Mouse (Mus musculus) stomach, embryonic 14.5 days (tissue): ENCODE measurements at regions not wholly inside any gene's neighbourhood (a gene's known extent, or its start where the extent isn't known, plus 50 kb on each side); places are given as distances from the start of the nearest gene placed in this dataset.

Experiments used
- ATAC-seq: fragments of 200-750 bp; cut with Nextera tagmentation; 2 replicates; pipeline ENCODE4 v1.8.0; 2017; ENCODE audit warnings: low read depth, moderate TSS enrichment; ENCODE audit not compliant: insufficient number of reproducible peaks, insufficient read depth, low FRiP score
- H3K27ac ChIP-seq: fragments of 300-500 bp; sonication (generic); 2 replicates; pipeline ENCODE4 v1.5.1; 2014; ENCODE audit warnings: mild to moderate bottlenecking, low read length, moderate library complexity, mixed read lengths
- H3K27me3 ChIP-seq: fragments of 300-500 bp; sonication (generic); 2 replicates; pipeline ENCODE4 v1.6.1; 2014; ENCODE audit warnings: low read length, control low read depth, mixed read lengths; ENCODE audit not compliant: control insufficient read depth, insufficient read depth
- H3K36me3 ChIP-seq: fragments of 300-500 bp; sonication (generic); 2 replicates; pipeline ENCODE4 v1.6.1; 2014; ENCODE audit warnings: mild to moderate bottlenecking, control low read depth, low read length, moderate library complexity, mixed read lengths; ENCODE audit not compliant: control insufficient read depth, insufficient read depth
- H3K4me1 ChIP-seq: fragments of 300-500 bp; sonication (generic); 2 replicates; pipeline ENCODE4 v1.6.1; 2014; ENCODE audit warnings: low read length, control low read depth, mixed read lengths; ENCODE audit not compliant: control insufficient read depth, insufficient read depth
- H3K4me2 ChIP-seq: fragments of 300-500 bp; sonication (generic); replicated peaks from 2 replicates; pipeline ENCODE4 v1.6.1; 2014; ENCODE audit warnings: low read depth, low read length, control low read depth
- H3K4me3 ChIP-seq: fragments of 300-500 bp; sonication (generic); 2 replicates; pipeline ENCODE4 v1.5.1; 2014; ENCODE audit warnings: low read depth, low read length, control low read depth
- H3K9ac ChIP-seq: fragments of 300-500 bp; sonication (generic); replicated peaks from 2 replicates; pipeline ENCODE4 v1.6.1; 2014; ENCODE audit warnings: low read depth, mild to moderate bottlenecking, control low read depth, low read length, moderate library complexity, mixed read lengths
- H3K9me3 ChIP-seq: fragments of 300-500 bp; sonication (generic); 2 replicates; pipeline ENCODE4 v1.6.1; 2016; ENCODE audit warnings: low read depth, low read length, control low read depth; ENCODE audit not compliant: control insufficient read depth
- WGBS: fragments of 180-500 bp; shearing (Covaris S2); extraction: QIAGEN DNeasy Blood & Tissue Kit; methylation state at CpG from one replicate; pipeline ENCODE4 v1.1.7; 2014; 5-methylcytosine and 5-hydroxymethylcytosine counted together

DNA sequence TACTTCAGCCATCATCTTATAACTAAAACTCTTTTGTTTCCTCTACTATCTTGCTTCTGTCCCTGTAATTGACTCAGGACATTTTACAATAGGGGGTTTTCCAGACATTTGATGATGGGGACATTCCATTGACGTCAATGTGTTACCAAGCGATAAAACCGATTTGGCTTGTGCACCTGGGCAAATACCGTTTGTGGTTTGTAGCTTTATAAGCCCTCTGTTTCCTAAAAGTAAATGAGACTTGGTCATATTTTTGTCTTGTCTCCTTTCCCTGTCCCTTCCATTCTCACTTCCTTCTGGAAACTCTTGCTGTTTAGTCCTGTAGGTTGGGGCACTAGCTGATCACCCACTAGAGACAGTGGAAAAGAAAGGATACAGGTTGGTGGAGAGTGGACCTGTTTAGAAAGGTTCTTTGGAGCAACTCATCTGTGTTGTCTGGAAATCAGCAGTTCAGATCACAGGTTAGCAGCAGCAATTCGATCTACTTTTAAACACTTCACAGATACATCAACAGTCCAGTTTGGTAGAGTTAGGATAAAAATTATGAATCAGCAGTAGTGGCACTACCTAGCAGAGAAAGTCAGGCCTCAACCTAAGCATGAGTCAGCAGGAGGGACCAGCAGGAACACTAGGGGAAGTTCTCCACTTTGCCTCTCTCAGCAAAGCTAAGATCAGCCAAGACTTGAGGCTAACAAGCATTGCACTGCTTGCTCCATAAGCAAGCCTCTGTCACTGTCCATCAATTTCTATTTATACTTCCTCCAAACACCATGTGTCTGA, 156.6 kb downstream of the Tmem161b start:
- Histone ChIP-seq H3K9ac (no peak overlapping the region), H3K36me3 (no peaks in the 10 kb centered on the region), H3K4me3 (no peak overlapping the region), H3K27ac (no peak overlapping the region), H3K27me3 (no peaks in the 10 kb centered on the region), H3K4me2 (no peak overlapping the region), H3K9me3 (no peaks in the 10 kb centered on the region), H3K4me1 (no peaks in the 10 kb centered on the region)
- 82% methylated on average over 5 of the region's 5 CpGs for WGBS
- no peak for ATAC-seq

GRCm38 (mm10) chr13:84391554-84391953, 169.5 kb downstream of the Tmem161b start:
- no peak overlapping the region for H3K9ac ChIP-seq
- no peak overlapping the region for H3K27ac ChIP-seq
- no peaks in the 10 kb centered on the region for H3K36me3 ChIP-seq
- no peaks in the 10 kb centered on the region for H3K4me1 ChIP-seq
- no peak overlapping the region for H3K4me3 ChIP-seq
- H3K9me3 ChIP-seq = no peaks in the 10 kb centered on the region
- H3K4me2 ChIP-seq = no peak overlapping the region
- H3K27me3 ChIP-seq = no peaks in the 10 kb centered on the region
- 81% methylated on average over 3 of the region's 3 CpGs for WGBS
- no peak for ATAC-seq

DNA sequence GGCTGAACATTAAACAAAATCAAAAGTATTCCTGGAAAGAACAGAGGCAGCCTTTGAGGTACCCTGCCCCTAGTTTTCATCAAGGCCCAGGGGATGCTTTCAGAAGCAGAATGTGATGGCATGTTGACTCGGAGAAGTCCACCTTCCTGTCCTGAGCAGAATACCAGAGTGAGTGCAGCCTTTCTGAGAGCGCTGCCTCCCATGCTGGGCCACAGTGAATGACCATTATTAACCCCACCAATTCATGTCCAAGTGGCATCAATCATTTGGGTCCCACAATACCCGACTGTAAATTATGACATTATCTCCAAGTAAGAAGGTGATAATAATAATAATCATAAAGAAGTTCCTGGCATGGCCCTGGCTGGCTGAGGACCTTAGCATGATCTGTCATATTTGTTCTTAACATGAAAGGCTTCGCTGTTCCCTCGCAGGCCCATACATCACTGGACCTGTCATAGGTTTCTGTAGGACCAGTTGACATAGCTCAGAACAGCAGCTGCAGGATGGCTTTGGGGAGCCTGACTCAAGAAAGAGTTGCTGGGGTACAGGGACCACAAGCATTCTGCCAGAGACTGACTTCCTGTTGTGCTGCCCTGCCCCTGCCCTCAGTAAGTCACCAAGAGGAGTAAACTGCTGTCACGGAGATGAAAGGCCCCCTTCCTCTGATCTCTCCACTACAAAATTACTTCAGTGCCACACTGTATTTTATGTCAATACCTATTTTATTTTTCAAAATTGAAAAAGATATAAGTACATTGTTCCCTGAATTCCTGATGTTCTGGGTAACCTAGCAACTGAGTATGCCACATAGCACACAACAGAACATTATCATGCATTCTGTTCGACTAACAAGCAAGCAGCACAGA, 176.6 kb downstream of the Tmem161b start:
- Histone ChIP-seq H3K4me1 (no peaks in the 10 kb centered on the region), H3K9ac (no peak overlapping the region), H3K27ac (no peak overlapping the region), H3K4me3 (no peak overlapping the region), H3K9me3 (no peaks in the 10 kb centered on the region), H3K27me3 (no peaks in the 10 kb centered on the region), H3K36me3 (no peaks in the 10 kb centered on the region), H3K4me2 (no peak overlapping the region)
- no peak for ATAC-seq
- WGBS = 37% methylated on average over 7 of the region's 7 CpGs

GRCm38 (mm10) chr13:84399345-84400170, 177.5 kb downstream of the Tmem161b start:
- H3K36me3 ChIP-seq = no peaks in the 10 kb centered on the region
- H3K27me3 ChIP-seq = no peaks in the 10 kb centered on the region
- no peak overlapping the region for H3K4me3 ChIP-seq
- no peaks in the 10 kb centered on the region for H3K9me3 ChIP-seq
- 38% methylated on average over 3 of the region's 3 CpGs for WGBS
- no peak overlapping the region for H3K27ac ChIP-seq
- H3K9ac ChIP-seq = no peak overlapping the region
- H3K4me2 ChIP-seq = no peak overlapping the region
- no peak for ATAC-seq
- H3K4me1 ChIP-seq = no peaks in the 10 kb centered on the region

- Histone ChIP-seq H3K27ac (no peak overlapping the region), H3K27me3 (no peaks in the 10 kb centered on the region), H3K4me3 (no peak overlapping the region), H3K9ac (no peak overlapping the region), H3K9me3 (no peaks in the 10 kb centered on the region), H3K4me1 (no peaks in the 10 kb centered on the region), H3K36me3 (no peaks in the 10 kb centered on the region), H3K4me2 (no peak overlapping the region)
- no peak for ATAC-seq
Measured at GRCm38 (mm10) chr13:84401006-84401405, 178.9 kb downstream of the Tmem161b start.

DNA sequence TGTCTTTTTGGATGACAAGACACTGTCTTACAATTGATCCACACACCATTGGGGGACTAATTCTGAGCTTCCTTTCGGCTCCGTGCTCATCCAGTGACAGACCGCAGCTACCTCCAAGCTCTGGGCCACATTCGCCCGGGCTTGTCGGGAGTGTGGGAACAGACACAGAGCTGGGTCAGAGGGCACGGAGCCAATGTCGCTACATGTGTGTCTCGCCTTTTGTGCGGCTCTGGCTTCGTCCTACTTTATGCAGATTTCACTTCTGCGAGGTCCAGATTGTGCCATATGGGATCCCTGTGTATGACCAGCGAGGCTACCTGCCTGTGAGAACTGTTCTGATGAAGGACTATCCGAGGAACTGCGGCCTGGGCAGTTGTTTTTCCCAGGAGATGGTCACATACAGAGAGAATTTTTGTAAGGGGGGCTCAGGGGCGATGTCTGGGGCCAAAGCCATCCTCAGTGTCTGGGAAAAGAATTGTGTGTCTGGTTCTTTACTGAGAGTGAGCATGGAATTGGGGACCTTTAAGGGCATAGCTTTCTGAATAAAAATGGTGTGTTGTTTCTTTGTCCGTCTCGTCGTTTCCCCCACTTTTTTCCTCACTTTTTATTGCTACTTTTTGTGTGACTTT, 182.6 kb downstream of the Tmem161b start:
- Histone ChIP-seq H3K27me3 (no peaks in the 10 kb centered on the region), H3K4me2 (no peak overlapping the region), H3K36me3 (no peaks in the 10 kb centered on the region), H3K4me3 (no peak overlapping the region), H3K27ac (no peak overlapping the region), H3K9me3 (no peaks in the 10 kb centered on the region), H3K4me1 (no peaks in the 10 kb centered on the region), H3K9ac (no peak overlapping the region)
- 78% methylated on average over 19 of the region's 19 CpGs for WGBS
- no peak for ATAC-seq

DNA sequence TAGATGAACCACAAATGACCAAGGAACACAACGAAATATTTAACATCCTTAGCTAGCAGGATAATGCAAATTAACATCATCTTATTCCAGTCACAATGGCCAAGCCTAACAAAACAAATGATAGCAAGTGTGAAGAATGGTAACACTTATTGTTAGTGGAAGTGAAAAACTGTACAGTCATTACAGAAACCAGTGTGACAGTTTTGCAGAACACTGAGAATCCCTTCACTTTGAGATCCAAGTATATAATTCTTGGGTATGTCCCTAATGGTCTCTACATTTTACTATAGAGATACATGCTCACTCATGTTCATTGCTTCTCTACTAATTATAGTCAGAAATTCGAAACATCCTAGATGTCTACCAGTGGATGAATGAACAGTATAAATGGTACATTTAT, 212.3 kb downstream of the Tmem161b start:
- Histone ChIP-seq H3K36me3 (no peaks in the 10 kb centered on the region), H3K9ac (no peak overlapping the region), H3K4me1 (no peaks in the 10 kb centered on the region), H3K4me2 (no peak overlapping the region), H3K9me3 (no peaks in the 10 kb centered on the region), H3K4me3 (no peak overlapping the region), H3K27ac (no peak overlapping the region), H3K27me3 (no peaks in the 10 kb centered on the region)
- 80% methylated on average over 2 of the region's 2 CpGs for WGBS
- no peak for ATAC-seq
